Mouse (Mus musculus): Measurements from ENCODE around the gene Gm29094. TPM values are rescaled to one million over a fixed set of nuclear protein-coding genes. Genes with fewer than 3 reads are reported as not detected.
"Not testable (repeated sequence)": the region's sequence is repeated elsewhere in the genome, so short reads cannot be mapped to it uniquely, and the experiment has no call there.

Gm29094 gene
- total RNA-seq (2017) = not detected in 2 replicates

GRCm38 (mm10) chr9:89198969-89199416, at the start of gene Gm29094, which contains the start of gene Bcl2a1b:
Gm29094 (plus strand) TSS chr9:89199379.
Bcl2a1b (plus strand) TSS chr9:89199209.
- peak; percentile 62 for ATAC-seq (replicated peaks; ENCODE audit: low read depth, poor library complexity, severe bottlenecking)

GRCm38 (mm10) chr9:89172539-89172938, 26.6 kb upstream of the Gm29094 start:
- not testable (repeated sequence) for ATAC-seq (replicated peaks; ENCODE audit: low read depth, poor library complexity, severe bottlenecking)

GRCm38 (mm10) chr9:89178833-89179232, 20.3 kb upstream of the Gm29094 start:
- peak; percentile 93 for ATAC-seq (replicated peaks; ENCODE audit: low read depth, poor library complexity, severe bottlenecking)

- not testable (repeated sequence) for ATAC-seq (replicated peaks; ENCODE audit: low read depth, poor library complexity, severe bottlenecking)
Observed at GRCm38 (mm10) chr9:89179469-89179868, 19.7 kb upstream of the Gm29094 start.

- ATAC-seq (replicated peaks; ENCODE audit: low read depth, poor library complexity, severe bottlenecking) = not testable (repeated sequence)
Observed at GRCm38 (mm10) chr9:89187006-89187405, 12.2 kb upstream of the Gm29094 start.

- ATAC-seq (replicated peaks; ENCODE audit: low read depth, poor library complexity, severe bottlenecking) = peak; percentile 77
Observed at GRCm38 (mm10) chr9:89195483-89195882, 3.7 kb upstream of the Gm29094 start.

- peak; percentile 13; the same call in 1 of the 2 replicates for ATAC-seq (replicated peaks; ENCODE audit: low read depth, poor library complexity, severe bottlenecking)
Observed at GRCm38 (mm10) chr9:89197509-89197908, 1.7 kb upstream of the Gm29094 start.

GRCm38 (mm10) chr9:89198349-89198748, 830 bp upstream of the Gm29094 start:
- peak; percentile 24; the same call in 1 of the 2 replicates for ATAC-seq (replicated peaks; ENCODE audit: low read depth, poor library complexity, severe bottlenecking)

- not testable (repeated sequence) for ATAC-seq (replicated peaks; ENCODE audit: low read depth, poor library complexity, severe bottlenecking)
Observed at GRCm38 (mm10) chr9:89202256-89202655, 3.1 kb downstream of the Gm29094 start.

- not testable (repeated sequence) for ATAC-seq (replicated peaks; ENCODE audit: low read depth, poor library complexity, severe bottlenecking)
Observed at GRCm38 (mm10) chr9:89208939-89209338, 9.8 kb downstream of the Gm29094 start.

- ATAC-seq (replicated peaks; ENCODE audit: low read depth, poor library complexity, severe bottlenecking) = peak; percentile 59
Observed at GRCm38 (mm10) chr9:89210353-89211064, 11.3 kb downstream of the Gm29094 start, which contains the start of gene Mthfs. Mthfs (plus strand) TSS chr9:89210676.

GRCm38 (mm10) chr9:89211065-89211858, 12.1 kb downstream of the Gm29094 start:
- ATAC-seq (replicated peaks; ENCODE audit: low read depth, poor library complexity, severe bottlenecking) = peak; percentile 90

- peak; percentile 48 for ATAC-seq (replicated peaks; ENCODE audit: low read depth, poor library complexity, severe bottlenecking)
Observed at GRCm38 (mm10) chr9:89212428-89212827, 13.2 kb downstream of the Gm29094 start.

- not testable (repeated sequence) for ATAC-seq (replicated peaks; ENCODE audit: low read depth, poor library complexity, severe bottlenecking)
Observed at GRCm38 (mm10) chr9:89218174-89218573, 19.0 kb downstream of the Gm29094 start.

GRCm38 (mm10) chr9:89219668-89220067, 20.5 kb downstream of the Gm29094 start:
- ATAC-seq (replicated peaks; ENCODE audit: low read depth, poor library complexity, severe bottlenecking) = not testable (repeated sequence)

- ATAC-seq (replicated peaks; ENCODE audit: low read depth, poor library complexity, severe bottlenecking) = peak; percentile 32; the same call in 1 of the 2 replicates
Observed at GRCm38 (mm10) chr9:89220704-89221287, 21.6 kb downstream of the Gm29094 start.

GRCm38 (mm10) chr9:89226071-89226470, 26.9 kb downstream of the Gm29094 start:
- no peak for ATAC-seq (replicated peaks; ENCODE audit: low read depth, poor library complexity, severe bottlenecking)

GRCm38 (mm10) chr9:89228122-89228521, 28.9 kb downstream of the Gm29094 start:
- ATAC-seq (replicated peaks; ENCODE audit: low read depth, poor library complexity, severe bottlenecking) = 0 out of 2 replicates have a peak, but pooled peaks have one; percentile 15

- ATAC-seq (replicated peaks; ENCODE audit: low read depth, poor library complexity, severe bottlenecking) = peak; percentile 74; the same call in 1 of the 2 replicates
Observed at GRCm38 (mm10) chr9:89230897-89231497, 31.8 kb downstream of the Gm29094 start.

GRCm38 (mm10) chr9:89237131-89237530, 38.0 kb downstream of the Gm29094 start:
- not testable (repeated sequence) for ATAC-seq (replicated peaks; ENCODE audit: low read depth, poor library complexity, severe bottlenecking)

All from common myeloid progenitor, adult 5-6 weeks (primary cell).